In the genomic region with DNA sequence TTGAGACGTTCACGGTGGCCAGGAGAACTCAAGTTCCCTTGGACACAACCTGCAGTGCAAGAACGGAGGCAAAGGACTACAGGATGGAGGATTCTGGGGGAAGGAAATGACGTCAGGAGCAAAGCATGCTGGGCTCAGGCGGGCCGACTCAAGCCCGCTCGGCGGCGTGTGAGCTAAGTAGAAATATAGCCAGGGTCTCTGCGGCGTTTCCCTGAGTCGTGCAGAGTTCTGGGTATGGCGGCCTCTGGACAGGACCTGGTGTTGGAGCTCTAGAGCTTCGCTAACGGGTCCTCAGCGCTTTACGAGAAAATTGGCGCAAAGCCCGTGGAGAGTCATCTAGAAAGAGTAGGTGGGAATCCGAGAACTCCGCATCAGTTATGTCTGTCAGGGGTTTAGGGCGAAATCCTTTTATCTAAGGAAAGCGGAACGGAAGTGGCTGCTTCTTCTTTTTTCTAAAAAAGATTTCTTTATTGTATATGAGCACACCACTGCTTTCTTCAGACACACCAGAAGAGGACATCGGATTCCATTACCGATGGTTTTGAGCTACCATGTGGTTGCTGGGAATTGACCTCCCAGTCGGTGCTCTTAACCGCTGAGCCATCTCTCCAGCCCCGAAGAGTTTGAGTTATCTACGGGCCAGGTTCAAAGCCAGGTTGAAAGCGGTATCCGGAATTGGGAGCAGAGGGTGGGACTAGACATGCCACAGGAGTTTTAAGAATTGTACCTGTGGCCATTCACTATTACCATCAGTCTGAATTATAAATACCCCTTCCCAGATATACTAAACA, we compare ENCODE assay signal across 8 mouse cellular contexts. TPM values are rescaled to one million over a fixed set of nuclear protein-coding genes. Genes with fewer than 3 reads are reported as not detected.
DNase-seq lines count a peak whose midpoint lies in the region; ATAC-seq lines count a peak whose summit lies in the region.

Gene Gemin6 (plus strand): TSS at position 116 of the 791 bp plus-strand sequence.

- H3K4me1 ChIP-seq in hindbrain, embryonic 11.5 days (replicated peaks; ENCODE audit: control insufficient read depth, insufficient read depth, low read length), result no peaks in the 10 kb centered on the region

- H3K36me3 ChIP-seq in hindbrain, embryonic 11.5 days (ENCODE audit: control insufficient read depth, insufficient read depth, low read length), result no peaks in the 10 kb centered on the region

- no peaks in the 10 kb centered on the region for H3K27me3 ChIP-seq in hindbrain, embryonic 11.5 days (ENCODE audit: control insufficient read depth, insufficient read depth, low read length)

- under 1% methylated on average over 33 of the region's 33 CpGs for WGBS in hindbrain, embryonic 11.5 days

- DNase-seq in MN1 (ENCODE audit: low spot score), result peak; percentile 94
- peak; percentile 88 for DNase-seq in cerebellum, adult 9-10 months
- DNase-seq in hindbrain, embryonic 11.5 days (ENCODE audit: low spot score), result peak; percentile 88
- peak; percentile 75 to 81 for DNase-seq in layer of hippocampus, postnatal 10 days (ENCODE audit: low spot score in 2 of 2)
- DNase-seq in lung, postnatal 10 days, result peak; percentile 90
- DNase-seq in ovary, postnatal 36 days (ENCODE audit: low spot score), result peak; percentile 77
- peak; percentile 84 for DNase-seq in thymus, postnatal 25 days

- H3K4me3 ChIP-seq in hindbrain, embryonic 11.5 days (ENCODE audit: low read depth, low read length), result peak within 1 kb of the TSS; percentile 49

- peak within 1 kb of the TSS; percentile 66 for H3K4me2 ChIP-seq in hindbrain, embryonic 11.5 days (replicated peaks; ENCODE audit: low read depth, low read length)

- no peaks in the 10 kb centered on the region for H3K9me3 ChIP-seq in hindbrain, embryonic 11.5 days (ENCODE audit: control insufficient read depth, low read length)

- ATAC-seq in frontal cortex, adult (ENCODE audit: low TSS enrichment), result peak; percentile 100
- ATAC-seq in hindbrain, embryonic 11.5 days (ENCODE audit: low FRiP score), result peak; percentile 98

- peak within 1 kb of the TSS; percentile 68 for H3K9ac ChIP-seq in hindbrain, embryonic 11.5 days (ENCODE audit: low read depth, low read length)

- H3K27ac ChIP-seq in hindbrain, embryonic 11.5 days (ENCODE audit: low read depth, low read length), result peak within 1 kb of the TSS; percentile 69

RNA-seq across cellular contexts. Expression of gene Gemin6, which starts in this region (rescaled TPM):
- 37.9 and 41.5 TPM in 2 replicates for polyA plus RNA-seq in hindbrain, embryonic 11.5 days (2014; fragmentation: Nextera tagmentation; extraction: Ambion mirVana)
- 1 to 10 TPM; 5.1 to 6.8 TPM for total RNA-seq in layer of hippocampus, postnatal 10 days (2021)

Comparison
In these comparisons a context has a peak if more than half of its experiments do, and no peak if none do; other contexts are left out.
1. Peak in every context shown above with its lines: DNase-seq, ATAC-seq, H3K4me3 ChIP-seq and H3K27ac ChIP-seq.